Mouse (Mus musculus): ENCODE results near the gene Gm20897. TPM values are rescaled to one million over a fixed set of nuclear protein-coding genes. Genes with fewer than 3 reads are reported as not detected.
"Not testable (repeated sequence)": the region's sequence is repeated elsewhere in the genome, so short reads cannot be mapped to it uniquely, and the experiment has no call there.

The Gm20897 gene
- polyA plus RNA-seq (2015; fragmentation: Nextera tagmentation; extraction: Ambion mirVana), result not detected in 2 replicates

GRCm38 (mm10) chrY:38502138-38502537 is at the start of gene Gm20897:
Gene Gm20897, minus strand, starts transcription at chrY:38502238.
- not testable (repeated sequence) for ATAC-seq; H3K36me3 ChIP-seq (ENCODE audit: control insufficient read depth, insufficient read depth, low read length); H3K4me2 ChIP-seq (ENCODE audit: low read length); H3K4me3 ChIP-seq (ENCODE audit: low read length); H3K9me3 ChIP-seq (ENCODE audit: control insufficient read depth, low read length); H3K9ac ChIP-seq (ENCODE audit: low read depth, low read length); H3K4me1 ChIP-seq (ENCODE audit: control insufficient read depth, insufficient read depth, low read depth, low read length); H3K27ac ChIP-seq (ENCODE audit: low read depth, low read length); H3K27me3 ChIP-seq (replicated peaks; ENCODE audit: control insufficient read depth, insufficient read depth, low read length)
- WGBS, result 79% methylated on average over 5 of the region's 6 CpGs

Other genes with a start within 250 kb of the Gm20897 start
- gene Gm21732, start 73.5 kb upstream of the Gm20897 start, polyA plus RNA-seq (2015; fragmentation: Nextera tagmentation; extraction: Ambion mirVana), result not detected in 2 replicates